Mouse (Mus musculus): ENCODE results near the gene Prph2. TPM values are rescaled to one million over a fixed set of nuclear protein-coding genes. Genes with fewer than 3 reads are reported as not detected.

The Prph2 gene
- polyA plus RNA-seq, 1 experiment from 2014 or later = 0.09 TPM

- peaks cover 14% of the 10 kb centered on the region; the same call in 1 of the 2 replicates for H3K4me1 ChIP-seq (ENCODE audit: insufficient read depth, low read length)
- no peaks in the 10 kb centered on the region for H3K9me3 ChIP-seq (ENCODE audit: low read length)
- H3K4me2 ChIP-seq (replicated peaks; ENCODE audit: low read depth, low read length) = no peak overlapping the region
- H3K36me3 ChIP-seq (ENCODE audit: insufficient read depth, low read length) = no peaks in the 10 kb centered on the region
- H3K4me3 ChIP-seq (ENCODE audit: low read length) = no peak overlapping the region
- H3K9ac ChIP-seq (replicated peaks; ENCODE audit: low read length) = no peak overlapping the region
- no peaks in the 10 kb centered on the region for H3K27me3 ChIP-seq (ENCODE audit: insufficient read depth, low read length)
- H3K27ac ChIP-seq (ENCODE audit: low read length) = no peak overlapping the region; the same call in 1 of the 2 replicates
- peak; percentile 27; the same call in 1 of the 2 replicates for ATAC-seq (ENCODE audit: low FRiP score, low TSS enrichment)
- WGBS = 19% methylated on average over 14 of the region's 14 CpGs
Measured at GRCm38 (mm10) chr17:46879841-46880311, 30.4 kb upstream of the Prph2 start.

GRCm38 (mm10) chr17:46880322-46880721 lies 29.9 kb upstream of the Prph2 start:
- no peak overlapping the region for H3K4me2 ChIP-seq (replicated peaks; ENCODE audit: low read depth, low read length)
- no peaks in the 10 kb centered on the region for H3K36me3 ChIP-seq (ENCODE audit: insufficient read depth, low read length)
- peaks cover 14% of the 10 kb centered on the region; the same call in 1 of the 2 replicates for H3K4me1 ChIP-seq (ENCODE audit: insufficient read depth, low read length)
- no peak overlapping the region for H3K9ac ChIP-seq (replicated peaks; ENCODE audit: low read length)
- no peaks in the 10 kb centered on the region for H3K27me3 ChIP-seq (ENCODE audit: insufficient read depth, low read length)
- no peaks in the 10 kb centered on the region for H3K9me3 ChIP-seq (ENCODE audit: low read length)
- ATAC-seq (ENCODE audit: low FRiP score, low TSS enrichment) = no peak
- 53% methylated on average over 2 of the region's 2 CpGs for WGBS
- no peak overlapping the region for H3K4me3 ChIP-seq (ENCODE audit: low read length)
- no peak overlapping the region; the same call in 1 of the 2 replicates for H3K27ac ChIP-seq (ENCODE audit: low read length)

GRCm38 (mm10) chr17:46881728-46882127 lies 28.5 kb upstream of the Prph2 start:
- Histone ChIP-seq H3K4me3 (ENCODE audit: low read length) (no peak overlapping the region), H3K9ac (replicated peaks; ENCODE audit: low read length) (no peak overlapping the region), H3K4me2 (replicated peaks; ENCODE audit: low read depth, low read length) (no peak overlapping the region), H3K27me3 (ENCODE audit: insufficient read depth, low read length) (no peaks in the 10 kb centered on the region), H3K36me3 (ENCODE audit: insufficient read depth, low read length) (no peaks in the 10 kb centered on the region), H3K9me3 (ENCODE audit: low read length) (no peaks in the 10 kb centered on the region), H3K4me1 (ENCODE audit: insufficient read depth, low read length) (peaks cover 20% of the 10 kb centered on the region; the same call in 1 of the 2 replicates), H3K27ac (ENCODE audit: low read length) (no peak overlapping the region)
- no peak for ATAC-seq (ENCODE audit: low FRiP score, low TSS enrichment)
- WGBS = 84% methylated on average over 6 of the region's 6 CpGs

- H3K27ac ChIP-seq (ENCODE audit: low read length) = peak overlapping the region; percentile 84
Measured at GRCm38 (mm10) chr17:46883107-46883506, 27.2 kb upstream of the Prph2 start.

GRCm38 (mm10) chr17:46884766-46885165 lies 25.5 kb upstream of the Prph2 start:
- no peaks in the 10 kb centered on the region for H3K36me3 ChIP-seq (ENCODE audit: insufficient read depth, low read length)
- ATAC-seq (ENCODE audit: low FRiP score, low TSS enrichment) = no peak
- H3K27ac ChIP-seq (ENCODE audit: low read length) = no peak overlapping the region
- WGBS = 92% methylated on average over 6 of the region's 6 CpGs
- no peak overlapping the region for H3K9ac ChIP-seq (replicated peaks; ENCODE audit: low read length)
- H3K4me3 ChIP-seq (ENCODE audit: low read length) = no peak overlapping the region
- H3K4me1 ChIP-seq (ENCODE audit: insufficient read depth, low read length) = peaks cover 16% of the 10 kb centered on the region; the same call in 1 of the 2 replicates
- H3K4me2 ChIP-seq (replicated peaks; ENCODE audit: low read depth, low read length) = no peak overlapping the region
- H3K27me3 ChIP-seq (ENCODE audit: insufficient read depth, low read length) = no peaks in the 10 kb centered on the region
- no peaks in the 10 kb centered on the region for H3K9me3 ChIP-seq (ENCODE audit: low read length)

More at GRCm38 (mm10) chr17:46883107-46883506, 27.2 kb upstream of the Prph2 start:
- ATAC-seq (ENCODE audit: low FRiP score, low TSS enrichment) = 0 out of 2 replicates have a peak, but pooled peaks have one; percentile 21
- no peak overlapping the region; the same call in 1 of the 2 replicates for H3K4me2 ChIP-seq (replicated peaks; ENCODE audit: low read depth, low read length)
- H3K4me1 ChIP-seq (ENCODE audit: insufficient read depth, low read length) = peaks cover 20% of the 10 kb centered on the region; the same call in 1 of the 2 replicates
- H3K27me3 ChIP-seq (ENCODE audit: insufficient read depth, low read length) = no peaks in the 10 kb centered on the region
- 70% methylated on average over 9 of the region's 9 CpGs for WGBS
- no peak overlapping the region for H3K9ac ChIP-seq (replicated peaks; ENCODE audit: low read length)
- no peak overlapping the region for H3K4me3 ChIP-seq (ENCODE audit: low read length)
- no peaks in the 10 kb centered on the region for H3K36me3 ChIP-seq (ENCODE audit: insufficient read depth, low read length)
- no peaks in the 10 kb centered on the region for H3K9me3 ChIP-seq (ENCODE audit: low read length)

GRCm38 (mm10) chr17:46885218-46885909 lies 24.9 kb upstream of the Prph2 start:
- Histone ChIP-seq H3K9ac (replicated peaks; ENCODE audit: low read length) (0 out of 2 replicates have a peak overlapping the region, but pooled peaks have one; percentile 15), H3K9me3 (ENCODE audit: low read length) (no peaks in the 10 kb centered on the region), H3K4me3 (ENCODE audit: low read length) (no peak overlapping the region), H3K4me2 (replicated peaks; ENCODE audit: low read depth, low read length) (no peak overlapping the region), H3K27me3 (ENCODE audit: insufficient read depth, low read length) (no peaks in the 10 kb centered on the region), H3K27ac (ENCODE audit: low read length) (no peak overlapping the region), H3K4me1 (ENCODE audit: insufficient read depth, low read length) (peaks cover 12% of the 10 kb centered on the region; the same call in 1 of the 2 replicates), H3K36me3 (ENCODE audit: insufficient read depth, low read length) (no peaks in the 10 kb centered on the region)
- no peak for ATAC-seq (ENCODE audit: low FRiP score, low TSS enrichment)
- WGBS = 78% methylated on average over 11 of the region's 11 CpGs

GRCm38 (mm10) chr17:46885910-46886643 lies 24.2 kb upstream of the Prph2 start:
- no peaks in the 10 kb centered on the region for H3K36me3 ChIP-seq (ENCODE audit: insufficient read depth, low read length)
- H3K4me2 ChIP-seq (replicated peaks; ENCODE audit: low read depth, low read length) = no peak overlapping the region
- 0 out of 2 replicates have a peak overlapping the region, but pooled peaks have one; percentile 15 for H3K9ac ChIP-seq (replicated peaks; ENCODE audit: low read length)
- no peaks in the 10 kb centered on the region for H3K9me3 ChIP-seq (ENCODE audit: low read length)
- ATAC-seq (ENCODE audit: low FRiP score, low TSS enrichment) = no peak
- no peak overlapping the region for H3K4me3 ChIP-seq (ENCODE audit: low read length)
- peaks cover 12% of the 10 kb centered on the region; the same call in 1 of the 2 replicates for H3K4me1 ChIP-seq (ENCODE audit: insufficient read depth, low read length)
- H3K27me3 ChIP-seq (ENCODE audit: insufficient read depth, low read length) = no peaks in the 10 kb centered on the region
- 56% methylated on average over 17 of the region's 17 CpGs for WGBS
- no peak overlapping the region for H3K27ac ChIP-seq (ENCODE audit: low read length)

GRCm38 (mm10) chr17:46888511-46889212 lies 21.6 kb upstream of the Prph2 start:
- Histone ChIP-seq H3K27ac (ENCODE audit: low read length) (peak overlapping the region; percentile 97), H3K36me3 (ENCODE audit: insufficient read depth, low read length) (peaks cover 7% of the 10 kb centered on the region), H3K9ac (replicated peaks; ENCODE audit: low read length) (peak overlapping the region; percentile 77), H3K9me3 (ENCODE audit: low read length) (no peaks in the 10 kb centered on the region), H3K4me2 (replicated peaks; ENCODE audit: low read depth, low read length) (peak overlapping the region; percentile 95), H3K4me3 (ENCODE audit: low read length) (peak overlapping the region; percentile 62), H3K4me1 (ENCODE audit: insufficient read depth, low read length) (peaks cover 28% of the 10 kb centered on the region), H3K27me3 (ENCODE audit: insufficient read depth, low read length) (no peaks in the 10 kb centered on the region)
- no peak for ATAC-seq (ENCODE audit: low FRiP score, low TSS enrichment)
- 32% methylated on average over 16 of the region's 16 CpGs for WGBS

- Histone ChIP-seq H3K4me2 (replicated peaks; ENCODE audit: low read depth, low read length) (peak overlapping the region; percentile 95), H3K4me1 (ENCODE audit: insufficient read depth, low read length) (peaks cover 24% of the 10 kb centered on the region), H3K9ac (replicated peaks; ENCODE audit: low read length) (peak overlapping the region; percentile 77), H3K36me3 (ENCODE audit: insufficient read depth, low read length) (peaks cover 10% of the 10 kb centered on the region), H3K4me3 (ENCODE audit: low read length) (peak overlapping the region; percentile 62), H3K9me3 (ENCODE audit: low read length) (no peaks in the 10 kb centered on the region), H3K27me3 (ENCODE audit: insufficient read depth, low read length) (no peaks in the 10 kb centered on the region), H3K27ac (ENCODE audit: low read length) (peak overlapping the region; percentile 97)
- WGBS = under 1% methylated on average over 44 of the region's 44 CpGs
- peak; percentile 60 for ATAC-seq (ENCODE audit: low FRiP score, low TSS enrichment)
Measured at GRCm38 (mm10) chr17:46889450-46890084, 20.7 kb upstream of the Prph2 start.

Data from kidney, embryonic 16.5 days (tissue).